Mouse (Mus musculus) liver, postnatal 0 days (tissue): ENCODE measurements around the gene Daam2. TPM values are rescaled to one million over a fixed set of nuclear protein-coding genes. Genes with fewer than 3 reads are reported as not detected.

Experiments used
- ATAC-seq: fragments of 200-750 bp; cut with Nextera tagmentation; 2 replicates; pipeline ENCODE4 v1.8.0; 2017; ENCODE audit warnings: mild to moderate bottlenecking, moderate library complexity
- DNase-seq: peaks from one replicate; pipeline ENCODE4 v3.0.0-alpha.2; 2016
- H3K27ac ChIP-seq: fragments of 300-500 bp; sonication (generic); 2 replicates; pipeline ENCODE4 v1.5.1; 2014; ENCODE audit warnings: antibody characterized with exemption, moderate library complexity, mild to moderate bottlenecking, low read depth
- H3K27me3 ChIP-seq: fragments of 300-500 bp; sonication (generic); 2 replicates; pipeline ENCODE4 v1.6.1; 2014; ENCODE audit warnings: low read length, control low read depth, mixed read lengths; ENCODE audit not compliant: insufficient read depth
- H3K36me3 ChIP-seq: fragments of 300-500 bp; sonication (generic); replicated peaks from 2 replicates; pipeline ENCODE4 v1.6.1; 2014; ENCODE audit warnings: mild to moderate bottlenecking, control low read depth, low read length, moderate library complexity, mixed read lengths; ENCODE audit not compliant: insufficient read depth
- H3K4me1 ChIP-seq: fragments of 300-500 bp; sonication (generic); 2 replicates; pipeline ENCODE4 v1.6.1; 2014; ENCODE audit warnings: antibody characterized with exemption, mild to moderate bottlenecking, control low read depth; ENCODE audit not compliant: insufficient read depth
- H3K4me2 ChIP-seq: fragments of 300-500 bp; sonication (generic); 2 replicates; pipeline ENCODE4 v1.6.1; 2014; ENCODE audit warnings: low read depth, mild to moderate bottlenecking, low read length, moderate library complexity, mixed read lengths
- H3K4me3 ChIP-seq: fragments of 300-500 bp; sonication (generic); 2 replicates; pipeline ENCODE4 v1.5.1; 2014; ENCODE audit warnings: low read depth, low read length
- H3K9ac ChIP-seq: fragments of 300-500 bp; sonication (generic); replicated peaks from 2 replicates; pipeline ENCODE4 v1.6.1; 2014; ENCODE audit warnings: mild to moderate bottlenecking, moderate library complexity
- H3K9me3 ChIP-seq: fragments of 300-500 bp; sonication (generic); 2 replicates; pipeline ENCODE4 v1.6.1; 2016; ENCODE audit warnings: mild to moderate bottlenecking, control low read depth, low read length, mixed read lengths
- CTCF ChIP-seq: sonication (generic); IDR thresholded peaks from 2 replicates; pipeline ENCODE4 v1.5.1; 2016; ENCODE audit warnings: antibody characterized with exemption, low read depth
- EP300 ChIP-seq: IDR thresholded peaks from 2 replicates; pipeline ENCODE4 v1.6.1; 2016; ENCODE audit warnings: antibody characterized with exemption, low read depth, mild to moderate bottlenecking
- WGBS: fragments of 180-500 bp; shearing (Covaris S2); extraction: QIAGEN DNeasy Blood & Tissue Kit; methylation state at CpG from one replicate; pipeline ENCODE4 v1.1.7; 2014; ENCODE audit not compliant: insufficient replicate concordance; 5-methylcytosine and 5-hydroxymethylcytosine counted together
- polyA plus RNA-seq: library from polyadenylated mRNA; unstranded; fragments of >200 nt; fragmentation: Nextera tagmentation; extraction: Ambion mirVana; gene quantifications from 2 replicates; pipeline ENCODE4 v1.2.1, GENCODE M21; 2015

The Daam2 gene
- polyA plus RNA-seq, 1 experiment from 2014 or later: 0.23 TPM

DNA sequence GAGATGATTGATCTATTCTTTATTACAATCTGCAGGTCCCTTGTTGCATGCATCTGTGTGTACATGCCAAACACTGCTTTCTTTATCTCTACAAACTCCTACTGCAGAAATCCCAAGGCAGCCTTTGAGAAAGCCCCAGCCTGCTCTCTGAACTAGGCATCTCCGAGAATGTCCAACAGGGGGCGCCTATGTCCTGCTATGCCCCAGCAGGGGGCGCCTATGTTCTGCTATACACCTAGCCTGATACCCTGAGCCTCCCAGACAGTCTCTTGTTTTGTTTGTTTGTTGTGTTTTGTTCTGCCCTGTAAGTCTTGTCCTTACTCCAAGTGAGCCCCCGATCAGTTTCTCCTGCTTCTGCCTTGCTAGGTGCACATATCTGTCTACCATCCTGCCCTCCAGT is 95.9 kb downstream of the Daam2 start:
- no peak overlapping the region for H3K9ac ChIP-seq
- H3K9me3 ChIP-seq: no peaks in the 10 kb centered on the region
- H3K4me1 ChIP-seq: 0 out of 2 replicates have a peak, but pooled peaks cover 4% of the 10 kb centered on the region
- no peak overlapping the region for H3K4me3 ChIP-seq
- no peak overlapping the region for H3K27ac ChIP-seq
- no peak for ATAC-seq
- TF ChIP-seq CTCF (peak; percentile 93), EP300 (no peak)
- WGBS: 31% methylated on average over 4 of the region's 4 CpGs
- no peaks in the 10 kb centered on the region for H3K27me3 ChIP-seq
- no peaks in the 10 kb centered on the region for H3K36me3 ChIP-seq
- H3K4me2 ChIP-seq: no peak overlapping the region
- peak; percentile 74 for DNase-seq

DNA sequence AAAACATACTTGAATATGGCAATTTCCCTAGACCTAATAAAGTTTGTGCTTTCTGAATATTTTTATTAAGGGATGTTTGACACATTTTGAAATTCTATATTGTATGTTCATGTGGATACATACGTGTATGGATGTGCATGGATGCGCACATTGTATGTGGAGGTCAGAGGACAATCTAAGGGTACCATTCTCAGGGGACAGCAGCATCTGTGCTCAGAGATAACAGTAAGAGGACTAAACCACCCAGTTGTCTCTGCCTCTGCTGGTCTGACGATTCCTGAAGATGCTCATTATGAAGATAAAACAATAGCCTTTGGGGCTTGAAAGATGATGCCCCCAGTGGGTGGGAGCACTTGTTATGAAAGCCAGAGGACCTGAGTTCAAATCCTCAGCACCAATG is 99.3 kb downstream of the Daam2 start:
- peak; percentile 63 for TF ChIP-seq EP300
- TF ChIP-seq CTCF: no peak
- Histone ChIP-seq H3K4me2 (no peak overlapping the region), H3K27ac (no peak overlapping the region), H3K9ac (no peak overlapping the region), H3K27me3 (no peaks in the 10 kb centered on the region), H3K9me3 (no peaks in the 10 kb centered on the region), H3K36me3 (no peaks in the 10 kb centered on the region), H3K4me3 (no peak overlapping the region), H3K4me1 (0 out of 2 replicates have a peak, but pooled peaks cover 4% of the 10 kb centered on the region)
- ATAC-seq: no peak
- no peak for DNase-seq
- 61% methylated on average over 3 of the region's 3 CpGs for WGBS

DNA sequence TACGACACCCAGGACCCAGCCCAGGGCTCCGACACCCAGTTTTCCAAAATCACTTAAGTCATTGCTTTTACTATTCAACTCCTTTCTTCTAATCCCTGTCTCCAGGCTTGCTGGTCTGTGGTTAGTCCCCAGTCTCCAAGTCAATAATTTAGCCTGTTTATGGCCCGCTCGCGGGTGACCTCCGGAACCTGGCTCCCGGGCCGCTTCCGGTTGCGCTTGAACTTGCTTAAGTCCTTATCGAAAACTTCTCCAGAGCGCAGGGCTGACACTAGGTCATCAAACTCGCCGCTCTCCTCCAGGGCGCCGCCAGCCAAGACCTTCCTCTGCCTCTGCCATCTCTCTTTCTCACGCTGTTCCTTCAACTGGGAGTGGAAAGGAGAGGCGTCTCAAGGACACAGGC is 105.8 kb downstream of the Daam2 start:
- DNase-seq: no peak
- Histone ChIP-seq H3K4me3 (no peak overlapping the region), H3K9ac (no peak overlapping the region), H3K4me1 (peaks cover 6% of the 10 kb centered on the region), H3K9me3 (no peaks in the 10 kb centered on the region), H3K4me2 (no peak overlapping the region), H3K27ac (no peak overlapping the region), H3K27me3 (no peaks in the 10 kb centered on the region), H3K36me3 (peaks cover 26% of the 10 kb centered on the region)
- TF ChIP-seq EP300 (no peak), CTCF (no peak)
- ATAC-seq: no peak
- WGBS: 86% methylated on average over 18 of the region's 18 CpGs

DNA sequence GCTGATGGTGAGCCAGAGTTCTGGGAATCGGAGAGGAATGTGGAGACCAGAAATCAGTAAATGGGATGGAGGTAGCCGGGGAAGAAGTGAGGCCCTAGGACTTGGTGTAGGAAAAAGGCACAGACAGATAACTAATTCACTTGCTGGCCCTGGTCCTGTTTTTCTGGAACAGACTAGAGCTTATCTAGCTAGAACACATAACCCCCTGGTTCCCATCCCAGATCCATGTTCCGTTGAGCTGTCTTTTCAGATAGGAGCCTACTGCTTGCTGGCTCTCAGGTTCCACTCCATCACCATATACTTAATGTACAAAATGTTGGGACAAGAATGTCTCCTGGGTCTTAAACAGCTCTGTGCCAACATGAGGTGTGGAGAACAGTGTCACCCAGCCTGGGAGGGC is 106.3 kb downstream of the Daam2 start:
- H3K27me3 ChIP-seq: no peaks in the 10 kb centered on the region
- H3K4me2 ChIP-seq: no peak overlapping the region
- peaks cover 6% of the 10 kb centered on the region for H3K4me1 ChIP-seq
- H3K27ac ChIP-seq: peak overlapping the region; percentile 31; the same call in 1 of the 2 replicates
- peak; percentile 87 for TF ChIP-seq EP300
- TF ChIP-seq CTCF: no peak
- 63% methylated on average over 3 of the region's 3 CpGs for WGBS
- no peaks in the 10 kb centered on the region for H3K9me3 ChIP-seq
- H3K4me3 ChIP-seq: no peak overlapping the region
- peaks cover 27% of the 10 kb centered on the region for H3K36me3 ChIP-seq
- no peak overlapping the region for H3K9ac ChIP-seq
- DNase-seq (no peak), ATAC-seq (peak; percentile 73)

DNA sequence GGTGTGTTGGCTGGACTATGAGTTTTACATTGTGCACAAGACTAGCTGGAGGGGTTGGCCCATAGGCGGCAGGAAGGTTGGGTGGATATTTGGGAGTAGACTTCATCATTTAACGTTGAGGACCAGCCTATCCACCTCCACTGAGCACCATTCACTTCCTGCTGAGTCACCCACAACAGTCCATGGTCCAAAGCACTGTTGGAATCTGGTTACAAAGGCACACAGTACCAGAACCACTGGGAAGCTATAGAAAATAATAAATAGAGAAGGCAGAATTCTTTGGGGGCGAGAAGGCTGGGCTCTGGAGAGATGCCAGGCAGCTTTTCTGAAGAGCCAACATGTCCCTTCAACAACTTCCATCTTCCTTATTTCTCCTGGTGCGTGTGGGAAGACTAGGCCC is 107.8 kb downstream of the Daam2 start:
- Histone ChIP-seq H3K4me3 (no peak overlapping the region), H3K36me3 (peaks cover 41% of the 10 kb centered on the region), H3K9me3 (no peaks in the 10 kb centered on the region), H3K4me1 (peaks cover 6% of the 10 kb centered on the region), H3K4me2 (no peak overlapping the region), H3K27ac (no peak overlapping the region), H3K9ac (no peak overlapping the region), H3K27me3 (no peaks in the 10 kb centered on the region)
- ATAC-seq (peak; percentile 3; the same call in 1 of the 2 replicates), DNase-seq (no peak)
- TF ChIP-seq EP300 (no peak), CTCF (no peak)
- WGBS: 73% methylated on average over 4 of the region's 4 CpGs

DNA sequence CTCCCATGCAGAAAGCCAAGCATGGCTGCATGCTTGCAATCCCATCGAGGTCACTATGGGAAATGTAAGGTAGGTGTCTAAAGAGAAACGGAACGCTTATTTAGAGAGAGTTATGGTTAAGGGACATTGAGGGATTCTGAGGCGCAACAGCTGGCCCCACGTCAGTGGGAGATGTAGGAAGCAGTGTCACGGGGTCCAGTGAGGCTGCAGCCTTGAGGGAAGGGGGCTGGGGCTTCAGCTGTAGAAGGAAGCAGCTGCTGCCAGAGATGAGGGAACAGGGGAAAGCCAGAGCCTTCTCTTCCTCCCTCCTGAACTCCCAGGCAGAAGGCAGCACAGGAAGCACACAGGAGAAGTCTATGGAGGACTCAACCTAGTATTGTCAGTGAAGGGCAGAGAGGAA is 113.2 kb downstream of the Daam2 start:
- Histone ChIP-seq H3K9me3 (no peaks in the 10 kb centered on the region), H3K9ac (no peak overlapping the region), H3K27ac (no peak overlapping the region), H3K4me1 (no peaks in the 10 kb centered on the region), H3K36me3 (peaks cover 65% of the 10 kb centered on the region), H3K4me3 (no peak overlapping the region), H3K27me3 (no peaks in the 10 kb centered on the region), H3K4me2 (no peak overlapping the region)
- DNase-seq (no peak), ATAC-seq (no peak)
- 77% methylated on average over 6 of the region's 6 CpGs for WGBS
- TF ChIP-seq CTCF (no peak), EP300 (no peak)

DNA sequence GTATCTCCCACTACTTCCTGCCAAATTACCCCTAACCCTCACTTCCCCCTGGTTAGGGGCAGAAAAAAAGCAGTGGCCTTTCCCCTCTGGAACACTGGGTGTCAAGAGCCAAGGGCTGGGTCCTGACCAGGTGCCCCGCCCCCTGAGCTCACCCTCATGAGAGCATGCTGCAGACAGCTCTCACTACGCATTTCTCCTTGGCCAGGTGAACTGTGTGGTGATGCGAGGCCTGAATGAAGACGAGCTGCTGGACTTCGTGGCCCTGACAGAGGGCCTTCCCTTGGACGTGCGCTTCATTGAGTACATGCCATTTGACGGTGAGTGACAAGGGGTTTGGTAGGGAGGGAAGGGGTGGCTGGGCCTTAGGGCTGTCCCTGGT is 114.9 kb downstream of the Daam2 start:
- Histone ChIP-seq H3K9ac (no peak overlapping the region), H3K9me3 (no peaks in the 10 kb centered on the region), H3K4me3 (no peak overlapping the region), H3K27ac (no peak overlapping the region), H3K27me3 (no peaks in the 10 kb centered on the region), H3K4me2 (no peak overlapping the region), H3K4me1 (no peaks in the 10 kb centered on the region), H3K36me3 (peaks cover 51% of the 10 kb centered on the region)
- ATAC-seq (no peak), DNase-seq (no peak)
- TF ChIP-seq CTCF (no peak), EP300 (no peak)
- 87% methylated on average over 8 of the region's 8 CpGs for WGBS
